Mouse (Mus musculus): ENCODE data around the gene Tmem132d. TPM values are rescaled to one million over a fixed set of nuclear protein-coding genes. Genes with fewer than 3 reads are reported as not detected.

Gene Tmem132d
- polyA plus RNA-seq, 1 experiment from 2014 or later, result 0.19 TPM

DNA sequence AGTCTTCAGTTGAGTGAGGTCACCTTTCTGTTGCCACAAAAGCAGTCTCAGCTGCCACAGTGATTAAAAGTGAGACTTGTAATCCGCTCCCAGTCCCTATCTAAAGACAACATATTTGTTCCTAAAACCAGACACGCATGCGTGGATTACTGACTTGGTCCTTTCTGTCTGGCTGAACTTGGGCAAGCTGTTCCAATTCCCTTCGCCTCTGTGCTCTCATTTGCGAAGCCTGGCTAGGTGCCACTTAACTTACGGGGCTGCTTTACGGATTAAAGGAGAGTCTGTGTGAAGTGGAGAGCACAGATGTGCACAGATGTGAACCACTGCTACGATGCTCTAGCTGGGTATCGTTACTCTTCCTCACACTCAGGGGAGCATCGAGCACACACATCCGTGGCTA is 518.7 kb downstream of the Tmem132d start:
- ATAC-seq (ENCODE audit: insufficient number of reproducible peaks, insufficient read depth, low FRiP score, low read depth), result no peak
- Histone ChIP-seq H3K9ac (replicated peaks; ENCODE audit: low read depth, low read length) (no peak overlapping the region), H3K4me1 (ENCODE audit: control insufficient read depth, insufficient read depth, low read length) (no peaks in the 10 kb centered on the region), H3K4me2 (replicated peaks; ENCODE audit: low read depth, low read length) (no peak overlapping the region), H3K4me3 (ENCODE audit: low read depth, low read length) (no peak overlapping the region), H3K9me3 (ENCODE audit: control insufficient read depth, low read depth, low read length) (no peaks in the 10 kb centered on the region), H3K27me3 (ENCODE audit: control insufficient read depth, insufficient read depth, low read length) (no peaks in the 10 kb centered on the region), H3K36me3 (ENCODE audit: control insufficient read depth, insufficient read depth, low read length) (no peaks in the 10 kb centered on the region), H3K27ac (ENCODE audit: low read length) (no peak overlapping the region)
- 76% methylated on average over 11 of the region's 11 CpGs for WGBS

GRCm38 (mm10) chr5:127911603-127912002 is 521.3 kb downstream of the Tmem132d start:
- no peak for ATAC-seq (ENCODE audit: insufficient number of reproducible peaks, insufficient read depth, low FRiP score, low read depth)
- WGBS, result 43% methylated on average over 3 of the region's 3 CpGs
- Histone ChIP-seq H3K27ac (ENCODE audit: low read length) (no peak overlapping the region), H3K4me1 (ENCODE audit: control insufficient read depth, insufficient read depth, low read length) (no peaks in the 10 kb centered on the region), H3K4me3 (ENCODE audit: low read depth, low read length) (no peak overlapping the region), H3K9me3 (ENCODE audit: control insufficient read depth, low read depth, low read length) (no peaks in the 10 kb centered on the region), H3K9ac (replicated peaks; ENCODE audit: low read depth, low read length) (no peak overlapping the region), H3K36me3 (ENCODE audit: control insufficient read depth, insufficient read depth, low read length) (no peaks in the 10 kb centered on the region), H3K4me2 (replicated peaks; ENCODE audit: low read depth, low read length) (no peak overlapping the region), H3K27me3 (ENCODE audit: control insufficient read depth, insufficient read depth, low read length) (no peaks in the 10 kb centered on the region)

- no peak for ATAC-seq (ENCODE audit: insufficient number of reproducible peaks, insufficient read depth, low FRiP score, low read depth)
- Histone ChIP-seq H3K4me2 (replicated peaks; ENCODE audit: low read depth, low read length) (no peak overlapping the region), H3K27ac (ENCODE audit: low read length) (no peak overlapping the region), H3K27me3 (ENCODE audit: control insufficient read depth, insufficient read depth, low read length) (no peaks in the 10 kb centered on the region), H3K4me1 (ENCODE audit: control insufficient read depth, insufficient read depth, low read length) (no peaks in the 10 kb centered on the region), H3K36me3 (ENCODE audit: control insufficient read depth, insufficient read depth, low read length) (no peaks in the 10 kb centered on the region), H3K4me3 (ENCODE audit: low read depth, low read length) (no peak overlapping the region), H3K9ac (replicated peaks; ENCODE audit: low read depth, low read length) (no peak overlapping the region), H3K9me3 (ENCODE audit: control insufficient read depth, low read depth, low read length) (no peaks in the 10 kb centered on the region)
- 44% methylated on average over 2 of the region's 2 CpGs for WGBS
Observed at GRCm38 (mm10) chr5:127910356-127910755, 522.5 kb downstream of the Tmem132d start.

DNA sequence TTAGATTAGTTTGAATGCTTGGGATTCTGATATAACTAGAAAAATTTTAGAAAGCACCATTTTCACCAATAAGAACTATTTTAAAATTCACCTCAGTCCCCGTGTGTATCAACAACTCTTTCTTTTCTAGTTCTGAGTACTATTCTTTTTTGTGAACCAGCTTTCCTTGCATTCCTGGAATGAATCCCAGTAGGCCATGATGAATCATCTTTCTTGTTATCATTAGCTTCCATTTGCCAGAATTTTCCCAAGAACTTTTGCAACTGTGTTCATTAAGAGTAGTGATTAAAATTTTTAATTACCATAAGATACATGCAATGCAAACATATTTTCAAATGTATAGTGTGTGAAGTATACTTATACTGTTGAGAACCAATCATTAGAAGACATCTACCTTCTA is 537.7 kb downstream of the Tmem132d start:
- H3K4me1 ChIP-seq (ENCODE audit: control insufficient read depth, insufficient read depth, low read length), result no peaks in the 10 kb centered on the region
- no peak overlapping the region for H3K4me3 ChIP-seq (ENCODE audit: low read depth, low read length)
- 83% methylated on average over 1 of the region's 1 CpGs for WGBS
- H3K9me3 ChIP-seq (ENCODE audit: control insufficient read depth, low read depth, low read length), result no peaks in the 10 kb centered on the region
- no peak for ATAC-seq (ENCODE audit: insufficient number of reproducible peaks, insufficient read depth, low FRiP score, low read depth)
- H3K36me3 ChIP-seq (ENCODE audit: control insufficient read depth, insufficient read depth, low read length), result no peaks in the 10 kb centered on the region
- H3K4me2 ChIP-seq (replicated peaks; ENCODE audit: low read depth, low read length), result no peak overlapping the region
- H3K9ac ChIP-seq (replicated peaks; ENCODE audit: low read depth, low read length), result no peak overlapping the region
- H3K27ac ChIP-seq (ENCODE audit: low read length), result no peak overlapping the region
- no peaks in the 10 kb centered on the region for H3K27me3 ChIP-seq (ENCODE audit: control insufficient read depth, insufficient read depth, low read length)

- 0 out of 2 replicates have a peak, but pooled peaks cover 3% of the 10 kb centered on the region for H3K9me3 ChIP-seq (ENCODE audit: control insufficient read depth, low read depth, low read length)
- 90% methylated on average over 18 of the region's 18 CpGs for WGBS
- no peak overlapping the region for H3K9ac ChIP-seq (replicated peaks; ENCODE audit: low read depth, low read length)
- H3K4me2 ChIP-seq (replicated peaks; ENCODE audit: low read depth, low read length), result no peak overlapping the region
- no peak overlapping the region for H3K27ac ChIP-seq (ENCODE audit: low read length)
- no peaks in the 10 kb centered on the region for H3K27me3 ChIP-seq (ENCODE audit: control insufficient read depth, insufficient read depth, low read length)
- H3K4me3 ChIP-seq (ENCODE audit: low read depth, low read length), result no peak overlapping the region
- H3K36me3 ChIP-seq (ENCODE audit: control insufficient read depth, insufficient read depth, low read length), result no peaks in the 10 kb centered on the region
- no peak for ATAC-seq (ENCODE audit: insufficient number of reproducible peaks, insufficient read depth, low FRiP score, low read depth)
- no peaks in the 10 kb centered on the region for H3K4me1 ChIP-seq (ENCODE audit: control insufficient read depth, insufficient read depth, low read length)
Observed at GRCm38 (mm10) chr5:127885566-127886505, 547.0 kb downstream of the Tmem132d start.

- WGBS, result 67% methylated on average over 9 of the region's 10 CpGs
- no peaks in the 10 kb centered on the region for H3K36me3 ChIP-seq (ENCODE audit: control insufficient read depth, insufficient read depth, low read length)
- no peaks in the 10 kb centered on the region for H3K4me1 ChIP-seq (ENCODE audit: control insufficient read depth, insufficient read depth, low read length)
- no peak overlapping the region for H3K9ac ChIP-seq (replicated peaks; ENCODE audit: low read depth, low read length)
- H3K4me2 ChIP-seq (replicated peaks; ENCODE audit: low read depth, low read length), result no peak overlapping the region
- H3K4me3 ChIP-seq (ENCODE audit: low read depth, low read length), result no peak overlapping the region
- no peak for ATAC-seq (ENCODE audit: insufficient number of reproducible peaks, insufficient read depth, low FRiP score, low read depth)
- H3K9me3 ChIP-seq (ENCODE audit: control insufficient read depth, low read depth, low read length), result 0 out of 2 replicates have a peak, but pooled peaks cover 3% of the 10 kb centered on the region
- H3K27me3 ChIP-seq (ENCODE audit: control insufficient read depth, insufficient read depth, low read length), result no peaks in the 10 kb centered on the region
- H3K27ac ChIP-seq (ENCODE audit: low read length), result no peak overlapping the region
Observed at GRCm38 (mm10) chr5:127883021-127883420, 549.9 kb downstream of the Tmem132d start.

DNA sequence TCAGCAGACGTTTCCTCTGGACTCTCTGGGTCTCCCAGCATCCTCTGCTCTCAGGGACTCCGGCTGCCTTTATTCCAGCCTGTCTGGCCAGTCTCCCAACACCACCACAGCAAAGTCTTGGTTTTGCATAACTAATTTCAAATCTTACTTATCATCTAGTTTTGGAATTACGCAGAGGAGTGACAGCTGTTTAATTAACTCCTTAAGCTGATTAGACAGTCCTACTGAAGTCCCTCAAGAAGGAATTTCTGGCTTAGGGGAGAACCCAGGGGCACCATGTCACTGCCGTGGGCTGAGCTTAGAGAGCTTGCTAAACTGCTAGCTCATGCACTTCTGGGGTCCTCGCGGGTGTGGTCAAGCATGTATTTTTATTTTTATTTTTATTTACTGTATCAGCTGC is 558.4 kb downstream of the Tmem132d start:
- Histone ChIP-seq H3K9ac (replicated peaks; ENCODE audit: low read depth, low read length) (no peak overlapping the region), H3K36me3 (ENCODE audit: control insufficient read depth, insufficient read depth, low read length) (no peaks in the 10 kb centered on the region), H3K27ac (ENCODE audit: low read length) (no peak overlapping the region), H3K9me3 (ENCODE audit: control insufficient read depth, low read depth, low read length) (no peaks in the 10 kb centered on the region), H3K4me2 (replicated peaks; ENCODE audit: low read depth, low read length) (no peak overlapping the region), H3K4me3 (ENCODE audit: low read depth, low read length) (no peak overlapping the region), H3K4me1 (ENCODE audit: control insufficient read depth, insufficient read depth, low read length) (no peaks in the 10 kb centered on the region), H3K27me3 (ENCODE audit: control insufficient read depth, insufficient read depth, low read length) (no peaks in the 10 kb centered on the region)
- WGBS, result 80% methylated on average over 6 of the region's 6 CpGs
- ATAC-seq (ENCODE audit: insufficient number of reproducible peaks, insufficient read depth, low FRiP score, low read depth), result no peak

GRCm38 (mm10) chr5:127865157-127865556 is 567.7 kb downstream of the Tmem132d start:
- 87% methylated on average over 6 of the region's 6 CpGs for WGBS
- H3K9ac ChIP-seq (replicated peaks; ENCODE audit: low read depth, low read length), result no peak overlapping the region
- no peak overlapping the region for H3K27ac ChIP-seq (ENCODE audit: low read length)
- H3K36me3 ChIP-seq (ENCODE audit: control insufficient read depth, insufficient read depth, low read length), result no peaks in the 10 kb centered on the region
- H3K4me2 ChIP-seq (replicated peaks; ENCODE audit: low read depth, low read length), result no peak overlapping the region
- H3K27me3 ChIP-seq (ENCODE audit: control insufficient read depth, insufficient read depth, low read length), result no peaks in the 10 kb centered on the region
- no peak for ATAC-seq (ENCODE audit: insufficient number of reproducible peaks, insufficient read depth, low FRiP score, low read depth)
- H3K4me1 ChIP-seq (ENCODE audit: control insufficient read depth, insufficient read depth, low read length), result no peaks in the 10 kb centered on the region
- H3K4me3 ChIP-seq (ENCODE audit: low read depth, low read length), result no peak overlapping the region
- H3K9me3 ChIP-seq (ENCODE audit: control insufficient read depth, low read depth, low read length), result no peaks in the 10 kb centered on the region
